Mouse (Mus musculus) forebrain, embryonic 10.5 days (tissue): ENCODE data around the gene Map3k11. TPM values are rescaled to one million over a fixed set of nuclear protein-coding genes. Genes with fewer than 3 reads are reported as not detected.

Experiments used
- DNase-seq: peaks from one replicate; pipeline ENCODE4 v3.0.0-alpha.2; 2017; ENCODE audit warnings: low spot score; ENCODE audit errors: extremely low spot score
- H3K27ac ChIP-seq: fragments of 300-500 bp; sonication (generic); 2 replicates; pipeline ENCODE4 v1.5.1; 2016; ENCODE audit warnings: mild to moderate bottlenecking
- H3K27me3 ChIP-seq: fragments of 300-500 bp; sonication (generic); 2 replicates; pipeline ENCODE4 v1.6.1; 2016; ENCODE audit warnings: mild to moderate bottlenecking; ENCODE audit not compliant: poor library complexity, severe bottlenecking
- H3K36me3 ChIP-seq: fragments of 300-500 bp; sonication (generic); replicated peaks from 2 replicates; pipeline ENCODE4 v1.6.1; 2016; ENCODE audit warnings: mild to moderate bottlenecking, moderate library complexity
- H3K4me1 ChIP-seq: fragments of 300-500 bp; sonication (generic); 2 replicates; pipeline ENCODE4 v1.6.1; 2016
- H3K4me3 ChIP-seq: fragments of 300-500 bp; sonication (generic); 2 replicates; pipeline ENCODE4 v1.5.1; 2016; ENCODE audit warnings: mild to moderate bottlenecking, moderate library complexity
- H3K9me3 ChIP-seq: fragments of 300-500 bp; sonication (generic); 2 replicates; pipeline ENCODE4 v1.6.1; 2016; ENCODE audit warnings: mild to moderate bottlenecking, moderate library complexity
- WGBS: fragments of 180-500 bp; shearing (Covaris S2); methylation state at CpG from one replicate; pipeline ENCODE4 v1.1.7; 2016; 5-methylcytosine and 5-hydroxymethylcytosine counted together
- polyA plus RNA-seq: library from polyadenylated mRNA; unstranded; fragments of >200 nt; fragmentation: Nextera tagmentation; extraction: Ambion mirVana; gene quantifications from 2 replicates; pipeline ENCODE4 v1.2.1, GENCODE M21; 2016

The Map3k11 gene
- polyA plus RNA-seq, 1 experiment from 2014 or later, result 26.3 TPM

- peak overlapping the region; percentile 48; the same call in 1 of the 2 replicates for H3K27ac ChIP-seq
- H3K36me3 ChIP-seq, result peaks cover 98% of the 10 kb centered on the region
- peaks cover 13% of the 10 kb centered on the region for H3K27me3 ChIP-seq
- peak overlapping the region; percentile 53 for H3K4me3 ChIP-seq
- H3K4me1 ChIP-seq, result peaks cover 42% of the 10 kb centered on the region
- peak; percentile 63 for DNase-seq
- 9% methylated on average over 41 of the region's 41 CpGs for WGBS
- no peaks in the 10 kb centered on the region for H3K9me3 ChIP-seq
These were observed 7.4 kb downstream of the Map3k11 start for GRCm38 (mm10) chr19:5695849-5696462.

- WGBS, result 79% methylated on average over 17 of the region's 17 CpGs
These were observed 15.7 kb downstream of the Map3k11 start, which contains the start of gene Kcnk7 for GRCm38 (mm10) chr19:5704163-5704800. TSS of gene Kcnk7 (plus strand) at chr19:5704367.

GRCm38 (mm10) chr19:5704801-5705571, 16.4 kb downstream of the Map3k11 start:
- no peaks in the 10 kb centered on the region for H3K27me3 ChIP-seq
- DNase-seq, result no peak
- H3K4me3 ChIP-seq, result no peak overlapping the region
- peak overlapping the region; percentile 32; the same call in 1 of the 2 replicates for H3K27ac ChIP-seq
- 52% methylated on average over 10 of the region's 10 CpGs for WGBS
- H3K4me1 ChIP-seq, result peaks cover 12% of the 10 kb centered on the region
- peaks cover 74% of the 10 kb centered on the region for H3K36me3 ChIP-seq
- no peaks in the 10 kb centered on the region for H3K9me3 ChIP-seq

More at GRCm38 (mm10) chr19:5704163-5704800, 15.7 kb downstream of the Map3k11 start, which contains the start of gene Kcnk7:
- Histone ChIP-seq H3K27ac (peak within 1 kb of the TSS; percentile 32; the same call in 1 of the 2 replicates), H3K9me3 (no peaks in the 10 kb centered on the region), H3K36me3 (peaks cover 75% of the 10 kb centered on the region), H3K4me3 (no peak within 1 kb of the TSS), H3K27me3 (no peaks in the 10 kb centered on the region), H3K4me1 (peaks cover 12% of the 10 kb centered on the region)
- no peak for DNase-seq

GRCm38 (mm10) chr19:5710068-5710467, 21.5 kb downstream of the Map3k11 start:
- H3K27me3 ChIP-seq, result no peaks in the 10 kb centered on the region
- 94% methylated on average over 6 of the region's 6 CpGs for WGBS
- H3K4me1 ChIP-seq, result peaks cover 20% of the 10 kb centered on the region
- H3K27ac ChIP-seq, result no peak overlapping the region
- H3K36me3 ChIP-seq, result peaks cover 68% of the 10 kb centered on the region
- DNase-seq, result no peak
- no peaks in the 10 kb centered on the region for H3K9me3 ChIP-seq
- no peak overlapping the region for H3K4me3 ChIP-seq

GRCm38 (mm10) chr19:5710581-5710980, 22.0 kb downstream of the Map3k11 start:
- Histone ChIP-seq H3K27ac (no peak overlapping the region), H3K36me3 (peaks cover 72% of the 10 kb centered on the region), H3K4me1 (peaks cover 21% of the 10 kb centered on the region), H3K9me3 (no peaks in the 10 kb centered on the region), H3K4me3 (no peak overlapping the region), H3K27me3 (0 out of 2 replicates have a peak, but pooled peaks cover 2% of the 10 kb centered on the region)
- no peak for DNase-seq
- 72% methylated on average over 8 of the region's 8 CpGs for WGBS

GRCm38 (mm10) chr19:5711218-5711617, 22.7 kb downstream of the Map3k11 start:
- H3K4me1 ChIP-seq, result peaks cover 28% of the 10 kb centered on the region
- no peak overlapping the region for H3K4me3 ChIP-seq
- 8% methylated on average over 3 of the region's 3 CpGs for WGBS
- no peak for DNase-seq
- H3K27ac ChIP-seq, result no peak overlapping the region
- no peaks in the 10 kb centered on the region for H3K9me3 ChIP-seq
- 0 out of 2 replicates have a peak, but pooled peaks cover 8% of the 10 kb centered on the region for H3K27me3 ChIP-seq
- H3K36me3 ChIP-seq, result peaks cover 72% of the 10 kb centered on the region

GRCm38 (mm10) chr19:5711907-5712460, 23.4 kb downstream of the Map3k11 start:
- DNase-seq, result no peak
- H3K36me3 ChIP-seq, result peaks cover 67% of the 10 kb centered on the region
- H3K4me1 ChIP-seq, result peaks cover 35% of the 10 kb centered on the region
- no peaks in the 10 kb centered on the region for H3K9me3 ChIP-seq
- WGBS, result 90% methylated on average over 14 of the region's 14 CpGs
- H3K4me3 ChIP-seq, result no peak overlapping the region
- peaks cover 14% of the 10 kb centered on the region; the same call in 1 of the 2 replicates for H3K27me3 ChIP-seq
- no peak overlapping the region for H3K27ac ChIP-seq

GRCm38 (mm10) chr19:5713255-5713654, 24.7 kb downstream of the Map3k11 start:
- Histone ChIP-seq H3K9me3 (no peaks in the 10 kb centered on the region), H3K27me3 (peaks cover 20% of the 10 kb centered on the region; the same call in 1 of the 2 replicates), H3K4me1 (peaks cover 42% of the 10 kb centered on the region), H3K36me3 (peaks cover 64% of the 10 kb centered on the region), H3K4me3 (no peak overlapping the region), H3K27ac (no peak overlapping the region)
- no peak for DNase-seq
- WGBS, result 73% methylated on average over 5 of the region's 5 CpGs

GRCm38 (mm10) chr19:5713730-5714129, 25.2 kb downstream of the Map3k11 start:
- Histone ChIP-seq H3K36me3 (peaks cover 64% of the 10 kb centered on the region), H3K27ac (no peak overlapping the region), H3K27me3 (peaks cover 20% of the 10 kb centered on the region; the same call in 1 of the 2 replicates), H3K4me3 (no peak overlapping the region), H3K4me1 (peaks cover 42% of the 10 kb centered on the region), H3K9me3 (no peaks in the 10 kb centered on the region)
- DNase-seq, result no peak
- 15% methylated on average over 2 of the region's 2 CpGs for WGBS

- Histone ChIP-seq H3K36me3 (peaks cover 65% of the 10 kb centered on the region), H3K4me3 (peak overlapping the region; percentile 39), H3K27me3 (peaks cover 24% of the 10 kb centered on the region; the same call in 1 of the 2 replicates), H3K27ac (peak overlapping the region; percentile 16; the same call in 1 of the 2 replicates), H3K4me1 (peaks cover 38% of the 10 kb centered on the region), H3K9me3 (no peaks in the 10 kb centered on the region)
- WGBS, result 13% methylated on average over 43 of the region's 43 CpGs
- DNase-seq, result peak; percentile 65
These were observed 27.5 kb downstream of the Map3k11 start for GRCm38 (mm10) chr19:5715793-5716688.

- H3K36me3 ChIP-seq, result peaks cover 68% of the 10 kb centered on the region
- H3K9me3 ChIP-seq, result no peaks in the 10 kb centered on the region
- no peak for DNase-seq
- 65% methylated on average over 10 of the region's 10 CpGs for WGBS
- H3K27me3 ChIP-seq, result peaks cover 24% of the 10 kb centered on the region; the same call in 1 of the 2 replicates
- H3K4me3 ChIP-seq, result no peak overlapping the region
- H3K4me1 ChIP-seq, result peaks cover 37% of the 10 kb centered on the region
- no peak overlapping the region for H3K27ac ChIP-seq
These were observed 28.4 kb downstream of the Map3k11 start for GRCm38 (mm10) chr19:5716955-5717354.
